Mouse (Mus musculus): ENCODE measurements around the gene Dlgap4. TPM values are rescaled to one million over a fixed set of nuclear protein-coding genes. Genes with fewer than 3 reads are reported as not detected.

The Dlgap4 gene
- polyA plus RNA-seq, 1 experiment from 2014 or later, result 98.3 TPM

- WGBS, result 83% methylated on average over 8 of the region's 8 CpGs
- Histone ChIP-seq H3K9me3 (no peaks in the 10 kb centered on the region), H3K9ac (no peak overlapping the region), H3K4me2 (no peak overlapping the region), H3K27me3 (no peaks in the 10 kb centered on the region), H3K4me3 (no peak overlapping the region), H3K4me1 (peaks cover 50% of the 10 kb centered on the region), H3K36me3 (peaks cover 6% of the 10 kb centered on the region; the same call in 1 of the 2 replicates), H3K27ac (no peak overlapping the region)
- no peak for ATAC-seq (ENCODE audit: insufficient number of reproducible peaks, insufficient read depth, low FRiP score, low TSS enrichment, low read depth)
Observed at GRCm38 (mm10) chr2:156778571-156778970, 165.1 kb downstream of the Dlgap4 start.

- Histone ChIP-seq H3K9ac (no peak overlapping the region), H3K27me3 (no peaks in the 10 kb centered on the region), H3K4me2 (no peak overlapping the region), H3K9me3 (no peaks in the 10 kb centered on the region), H3K36me3 (peaks cover 6% of the 10 kb centered on the region; the same call in 1 of the 2 replicates), H3K4me3 (no peak overlapping the region), H3K4me1 (peaks cover 48% of the 10 kb centered on the region), H3K27ac (no peak overlapping the region)
- no peak for ATAC-seq (ENCODE audit: insufficient number of reproducible peaks, insufficient read depth, low FRiP score, low TSS enrichment, low read depth)
- 70% methylated on average over 5 of the region's 5 CpGs for WGBS
Observed at GRCm38 (mm10) chr2:156779036-156779435, 165.5 kb downstream of the Dlgap4 start.

GRCm38 (mm10) chr2:156779488-156779887 lies 166.0 kb downstream of the Dlgap4 start:
- Histone ChIP-seq H3K36me3 (peaks cover 6% of the 10 kb centered on the region; the same call in 1 of the 2 replicates), H3K4me1 (peaks cover 44% of the 10 kb centered on the region), H3K27me3 (no peaks in the 10 kb centered on the region), H3K9ac (no peak overlapping the region), H3K4me2 (no peak overlapping the region), H3K27ac (no peak overlapping the region), H3K9me3 (no peaks in the 10 kb centered on the region), H3K4me3 (no peak overlapping the region)
- no peak for ATAC-seq (ENCODE audit: insufficient number of reproducible peaks, insufficient read depth, low FRiP score, low TSS enrichment, low read depth)
- 43% methylated on average over 2 of the region's 2 CpGs for whole genome bisulfite sequencing

GRCm38 (mm10) chr2:156780129-156780528 lies 166.6 kb downstream of the Dlgap4 start:
- H3K4me3 ChIP-seq, result no peak overlapping the region
- no peak overlapping the region for H3K9ac ChIP-seq
- H3K4me2 ChIP-seq, result 0 out of 2 replicates have a peak overlapping the region, but pooled peaks have one; percentile 9
- peaks cover 6% of the 10 kb centered on the region; the same call in 1 of the 2 replicates for H3K36me3 ChIP-seq
- H3K9me3 ChIP-seq, result no peaks in the 10 kb centered on the region
- peaks cover 37% of the 10 kb centered on the region for H3K4me1 ChIP-seq
- H3K27ac ChIP-seq, result no peak overlapping the region
- H3K27me3 ChIP-seq, result no peaks in the 10 kb centered on the region
- 75% methylated on average over 9 of the region's 9 CpGs for WGBS
- no peak for ATAC-seq (ENCODE audit: insufficient number of reproducible peaks, insufficient read depth, low FRiP score, low TSS enrichment, low read depth)

GRCm38 (mm10) chr2:156780752-156781151 lies 167.2 kb downstream of the Dlgap4 start:
- H3K4me2 ChIP-seq, result 0 out of 2 replicates have a peak overlapping the region, but pooled peaks have one; percentile 9
- H3K4me3 ChIP-seq, result no peak overlapping the region
- H3K27me3 ChIP-seq, result no peaks in the 10 kb centered on the region
- peaks cover 6% of the 10 kb centered on the region; the same call in 1 of the 2 replicates for H3K36me3 ChIP-seq
- ATAC-seq (ENCODE audit: insufficient number of reproducible peaks, insufficient read depth, low FRiP score, low TSS enrichment, low read depth), result no peak
- H3K9me3 ChIP-seq, result no peaks in the 10 kb centered on the region
- no peak overlapping the region for H3K27ac ChIP-seq
- WGBS, result 23% methylated on average over 17 of the region's 17 CpGs
- H3K4me1 ChIP-seq, result peaks cover 31% of the 10 kb centered on the region
- no peak overlapping the region for H3K9ac ChIP-seq

GRCm38 (mm10) chr2:156781281-156781680 lies 167.8 kb downstream of the Dlgap4 start:
- H3K36me3 ChIP-seq, result peaks cover 6% of the 10 kb centered on the region; the same call in 1 of the 2 replicates
- ATAC-seq (ENCODE audit: insufficient number of reproducible peaks, insufficient read depth, low FRiP score, low TSS enrichment, low read depth), result no peak
- H3K4me1 ChIP-seq, result peaks cover 26% of the 10 kb centered on the region
- no peak overlapping the region for H3K4me3 ChIP-seq
- no peak overlapping the region for H3K27ac ChIP-seq
- no peak overlapping the region for H3K4me2 ChIP-seq
- H3K27me3 ChIP-seq, result no peaks in the 10 kb centered on the region
- H3K9ac ChIP-seq, result no peak overlapping the region
- peaks cover 3% of the 10 kb centered on the region; the same call in 1 of the 2 replicates for H3K9me3 ChIP-seq
- WGBS, result 77% methylated on average over 4 of the region's 4 CpGs

GRCm38 (mm10) chr2:156781836-156782480 lies 168.5 kb downstream of the Dlgap4 start:
- Histone ChIP-seq H3K4me3 (no peak overlapping the region), H3K27me3 (no peaks in the 10 kb centered on the region), H3K4me2 (no peak overlapping the region), H3K27ac (no peak overlapping the region), H3K36me3 (peaks cover 6% of the 10 kb centered on the region; the same call in 1 of the 2 replicates), H3K4me1 (peaks cover 25% of the 10 kb centered on the region), H3K9ac (no peak overlapping the region), H3K9me3 (peaks cover 6% of the 10 kb centered on the region; the same call in 1 of the 2 replicates)
- WGBS, result 62% methylated on average over 4 of the region's 4 CpGs
- no peak for ATAC-seq (ENCODE audit: insufficient number of reproducible peaks, insufficient read depth, low FRiP score, low TSS enrichment, low read depth)

GRCm38 (mm10) chr2:156782481-156783348 lies 169.2 kb downstream of the Dlgap4 start:
- no peak overlapping the region for H3K27ac ChIP-seq
- H3K36me3 ChIP-seq, result peaks cover 6% of the 10 kb centered on the region; the same call in 1 of the 2 replicates
- no peak overlapping the region; the same call in 1 of the 2 replicates for H3K9ac ChIP-seq
- 84% methylated on average over 10 of the region's 10 CpGs for WGBS
- H3K9me3 ChIP-seq, result peaks cover 6% of the 10 kb centered on the region; the same call in 1 of the 2 replicates
- no peak overlapping the region for H3K4me3 ChIP-seq
- no peak for ATAC-seq (ENCODE audit: insufficient number of reproducible peaks, insufficient read depth, low FRiP score, low TSS enrichment, low read depth)
- H3K4me2 ChIP-seq, result no peak overlapping the region
- no peaks in the 10 kb centered on the region for H3K27me3 ChIP-seq
- H3K4me1 ChIP-seq, result peaks cover 18% of the 10 kb centered on the region

GRCm38 (mm10) chr2:156783349-156783728 lies 169.8 kb downstream of the Dlgap4 start:
- no peak for ATAC-seq (ENCODE audit: insufficient number of reproducible peaks, insufficient read depth, low FRiP score, low TSS enrichment, low read depth)
- H3K36me3 ChIP-seq, result peaks cover 6% of the 10 kb centered on the region; the same call in 1 of the 2 replicates
- H3K27ac ChIP-seq, result no peak overlapping the region
- peaks cover 6% of the 10 kb centered on the region; the same call in 1 of the 2 replicates for H3K9me3 ChIP-seq
- peaks cover 14% of the 10 kb centered on the region for H3K4me1 ChIP-seq
- no peak overlapping the region for H3K4me2 ChIP-seq
- H3K27me3 ChIP-seq, result no peaks in the 10 kb centered on the region
- H3K4me3 ChIP-seq, result no peak overlapping the region
- whole genome bisulfite sequencing, result 86% methylated on average over 9 of the region's 9 CpGs
- H3K9ac ChIP-seq, result no peak overlapping the region

- no peak for ATAC-seq (ENCODE audit: insufficient number of reproducible peaks, insufficient read depth, low FRiP score, low TSS enrichment, low read depth)
- Histone ChIP-seq H3K4me3 (no peak overlapping the region), H3K36me3 (peaks cover 6% of the 10 kb centered on the region; the same call in 1 of the 2 replicates), H3K27me3 (no peaks in the 10 kb centered on the region), H3K4me1 (peaks cover 9% of the 10 kb centered on the region), H3K9me3 (peaks cover 6% of the 10 kb centered on the region; the same call in 1 of the 2 replicates), H3K27ac (no peak overlapping the region), H3K4me2 (no peak overlapping the region), H3K9ac (no peak overlapping the region)
- WGBS, result 68% methylated on average over 7 of the region's 7 CpGs
Observed at GRCm38 (mm10) chr2:156784016-156784585, 170.6 kb downstream of the Dlgap4 start.

GRCm38 (mm10) chr2:156784891-156785290 lies 171.4 kb downstream of the Dlgap4 start:
- H3K27me3 ChIP-seq, result no peaks in the 10 kb centered on the region
- H3K4me3 ChIP-seq, result no peak overlapping the region
- H3K4me1 ChIP-seq, result peaks cover 8% of the 10 kb centered on the region
- whole genome bisulfite sequencing, result 80% methylated on average over 2 of the region's 2 CpGs
- no peak overlapping the region for H3K27ac ChIP-seq
- no peak overlapping the region for H3K9ac ChIP-seq
- no peak for ATAC-seq (ENCODE audit: insufficient number of reproducible peaks, insufficient read depth, low FRiP score, low TSS enrichment, low read depth)
- H3K4me2 ChIP-seq, result no peak overlapping the region
- peaks cover 6% of the 10 kb centered on the region; the same call in 1 of the 2 replicates for H3K36me3 ChIP-seq
- peaks cover 6% of the 10 kb centered on the region; the same call in 1 of the 2 replicates for H3K9me3 ChIP-seq
